Mouse (Mus musculus): Measurements from ENCODE around the gene Fndc3a. TPM values are rescaled to one million over a fixed set of nuclear protein-coding genes. Genes with fewer than 3 reads are reported as not detected.
A peak's percentile ranks its signal among the peaks of the same experiment; 100 is the strongest.

Gene Fndc3a
- polyA plus RNA-seq, 1 experiment from 2014 or later: 41.0 TPM

DNA sequence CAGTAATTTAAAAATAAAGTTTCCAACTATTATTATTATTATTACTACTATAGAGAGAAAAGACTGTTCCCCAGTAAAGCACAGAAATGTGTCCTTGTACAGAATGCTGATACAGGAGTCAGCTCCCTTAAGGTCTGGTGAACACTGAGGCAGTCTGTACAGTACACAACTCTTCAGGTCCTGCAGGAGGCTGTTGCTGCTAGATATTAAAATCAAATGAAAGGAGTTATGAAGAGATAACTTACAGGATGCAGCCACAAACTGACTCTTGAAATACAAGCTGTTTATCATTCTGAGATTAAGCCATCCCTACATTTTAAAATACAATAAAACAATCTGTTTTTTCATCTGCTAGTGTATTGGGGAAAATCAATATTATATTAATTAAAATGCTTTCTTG is 60.5 kb downstream of the Fndc3a start:
- Histone ChIP-seq H3K9me3 (no peaks in the 10 kb centered on the region), H3K9ac (no peak overlapping the region), H3K4me1 (no peaks in the 10 kb centered on the region), H3K27ac (no peak overlapping the region), H3K4me2 (replicated peaks) (no peak overlapping the region), H3K27me3 (no peaks in the 10 kb centered on the region), H3K36me3 (no peaks in the 10 kb centered on the region), H3K4me3 (no peak overlapping the region)
- no peak for ATAC-seq (ENCODE audit: insufficient number of reproducible peaks, insufficient read depth, low FRiP score, low TSS enrichment)

- ATAC-seq (ENCODE audit: insufficient number of reproducible peaks, insufficient read depth, low FRiP score, low TSS enrichment): no peak
- no peaks in the 10 kb centered on the region for H3K36me3 ChIP-seq
- H3K4me1 ChIP-seq: no peaks in the 10 kb centered on the region
- no peak overlapping the region for H3K9ac ChIP-seq
- H3K4me3 ChIP-seq: no peak overlapping the region
- no peaks in the 10 kb centered on the region for H3K27me3 ChIP-seq
- H3K4me2 ChIP-seq (replicated peaks): no peak overlapping the region
- H3K27ac ChIP-seq: no peak overlapping the region
- H3K9me3 ChIP-seq: no peaks in the 10 kb centered on the region
Measured at GRCm38 (mm10) chr14:72645512-72645911, 64.3 kb downstream of the Fndc3a start.

DNA sequence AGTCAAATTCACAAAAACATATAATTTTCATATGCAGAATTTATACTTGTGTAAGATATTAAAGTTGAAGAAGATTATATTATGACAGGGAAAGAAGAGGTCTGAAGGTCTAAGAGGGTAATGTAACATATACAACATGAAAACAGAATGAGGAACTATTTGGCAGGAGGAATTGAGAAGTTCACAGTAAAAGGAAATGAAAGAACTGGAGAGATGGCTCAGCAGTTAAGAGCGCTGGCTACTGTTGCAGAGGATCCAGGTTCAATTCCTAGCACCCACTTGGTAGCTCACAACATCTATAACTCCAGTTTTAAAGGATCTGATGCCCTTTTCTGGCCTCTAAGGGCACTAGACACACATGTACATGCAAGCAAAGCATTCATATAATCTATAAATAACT is 65.2 kb downstream of the Fndc3a start:
- ATAC-seq (ENCODE audit: insufficient number of reproducible peaks, insufficient read depth, low FRiP score, low TSS enrichment): no peak
- Histone ChIP-seq H3K9ac (no peak overlapping the region), H3K27ac (no peak overlapping the region), H3K4me3 (no peak overlapping the region), H3K4me1 (no peaks in the 10 kb centered on the region), H3K9me3 (no peaks in the 10 kb centered on the region), H3K36me3 (no peaks in the 10 kb centered on the region), H3K4me2 (replicated peaks) (no peak overlapping the region), H3K27me3 (no peaks in the 10 kb centered on the region)
- WGBS: 91% methylated on average over 1 of the region's 1 CpGs

DNA sequence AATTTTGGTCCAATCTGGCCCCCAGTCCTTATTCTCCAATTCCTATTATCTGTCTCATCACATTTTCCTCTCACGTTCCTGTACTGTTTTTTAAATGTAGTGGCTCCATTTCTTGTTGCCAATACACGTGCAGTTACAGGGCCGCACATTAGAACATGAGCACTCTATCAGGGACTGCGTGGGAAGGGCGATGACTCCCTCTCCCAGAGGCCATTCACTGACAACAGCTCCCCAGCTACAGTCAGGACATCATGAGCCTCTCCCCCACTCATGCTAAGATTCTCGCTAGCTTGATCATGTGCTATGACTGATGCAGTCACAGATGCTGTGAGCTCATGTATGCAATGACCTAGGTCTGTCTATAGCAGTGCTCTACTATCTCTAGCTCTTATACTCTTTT is 71.3 kb downstream of the Fndc3a start:
- Histone ChIP-seq H3K27ac (no peak overlapping the region), H3K4me2 (replicated peaks) (no peak overlapping the region), H3K9ac (no peak overlapping the region), H3K36me3 (no peaks in the 10 kb centered on the region), H3K4me1 (no peaks in the 10 kb centered on the region), H3K9me3 (no peaks in the 10 kb centered on the region), H3K4me3 (no peak overlapping the region), H3K27me3 (no peaks in the 10 kb centered on the region)
- no peak for ATAC-seq (ENCODE audit: insufficient number of reproducible peaks, insufficient read depth, low FRiP score, low TSS enrichment)
- 93% methylated on average over 6 of the region's 6 CpGs for WGBS

DNA sequence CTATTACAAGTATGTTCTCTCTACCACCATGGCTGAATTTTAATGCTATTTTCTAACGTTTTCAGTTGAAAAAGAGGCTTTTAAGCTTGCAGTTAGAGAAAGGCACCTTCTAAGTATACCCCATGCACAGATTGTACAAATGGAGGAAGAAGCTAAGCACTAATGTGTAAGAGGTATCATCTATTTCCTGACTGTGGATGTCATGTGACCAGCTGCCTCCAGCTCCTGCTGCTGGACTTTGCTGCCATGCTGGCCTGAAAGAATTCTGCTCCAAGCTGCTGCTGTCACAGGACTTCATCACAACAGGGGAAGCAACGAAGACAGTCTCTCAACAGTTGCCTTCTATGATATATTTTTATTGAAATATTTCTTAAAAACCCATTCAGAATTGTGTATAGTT is 76.2 kb downstream of the Fndc3a start:
- Histone ChIP-seq H3K9ac (no peak overlapping the region), H3K27ac (no peak overlapping the region), H3K4me3 (no peak overlapping the region), H3K4me2 (replicated peaks) (no peak overlapping the region), H3K36me3 (no peaks in the 10 kb centered on the region), H3K4me1 (no peaks in the 10 kb centered on the region), H3K27me3 (no peaks in the 10 kb centered on the region), H3K9me3 (no peaks in the 10 kb centered on the region)
- WGBS: 72% methylated on average over 2 of the region's 2 CpGs
- ATAC-seq (ENCODE audit: insufficient number of reproducible peaks, insufficient read depth, low FRiP score, low TSS enrichment): no peak

GRCm38 (mm10) chr14:72625411-72625810 is 84.4 kb downstream of the Fndc3a start:
- H3K36me3 ChIP-seq: no peaks in the 10 kb centered on the region
- no peak for ATAC-seq (ENCODE audit: insufficient number of reproducible peaks, insufficient read depth, low FRiP score, low TSS enrichment)
- no peaks in the 10 kb centered on the region for H3K27me3 ChIP-seq
- H3K4me3 ChIP-seq: no peak overlapping the region
- no peak overlapping the region for H3K9ac ChIP-seq
- H3K4me1 ChIP-seq: no peaks in the 10 kb centered on the region
- H3K27ac ChIP-seq: no peak overlapping the region
- H3K9me3 ChIP-seq: no peaks in the 10 kb centered on the region; the same call in 1 of the 2 replicates
- H3K4me2 ChIP-seq (replicated peaks): no peak overlapping the region

- no peak overlapping the region for H3K4me3 ChIP-seq
- WGBS: 72% methylated on average over 3 of the region's 3 CpGs
- no peak for ATAC-seq (ENCODE audit: insufficient number of reproducible peaks, insufficient read depth, low FRiP score, low TSS enrichment)
- H3K9ac ChIP-seq: no peak overlapping the region
- H3K9me3 ChIP-seq: no peaks in the 10 kb centered on the region
- H3K4me2 ChIP-seq (replicated peaks): no peak overlapping the region
- H3K4me1 ChIP-seq: peaks cover 16% of the 10 kb centered on the region
- no peaks in the 10 kb centered on the region for H3K36me3 ChIP-seq
- H3K27me3 ChIP-seq: no peaks in the 10 kb centered on the region
- H3K27ac ChIP-seq: no peak overlapping the region
Measured at GRCm38 (mm10) chr14:72604077-72604476, 105.7 kb downstream of the Fndc3a start.

DNA sequence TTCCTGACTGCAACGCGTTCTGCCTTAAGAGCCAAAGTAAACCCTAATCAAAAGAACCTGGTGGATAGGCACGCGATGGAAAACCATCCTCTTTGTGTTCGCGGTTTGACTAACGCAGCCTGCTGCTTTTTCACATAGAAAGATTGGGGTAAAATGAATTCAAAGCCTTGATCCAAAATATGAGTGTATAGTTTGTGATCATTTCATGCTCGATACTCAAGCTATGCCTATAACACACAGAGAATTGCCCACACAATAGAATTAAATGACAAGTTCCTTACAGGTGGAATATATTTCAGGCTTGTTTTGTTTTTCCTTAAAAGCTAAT is 106.6 kb downstream of the Fndc3a start:
- Histone ChIP-seq H3K27ac (peak overlapping the region; percentile 82), H3K4me2 (replicated peaks) (peak overlapping the region; percentile 76), H3K9ac (peak overlapping the region; percentile 49), H3K27me3 (no peaks in the 10 kb centered on the region), H3K36me3 (no peaks in the 10 kb centered on the region), H3K4me3 (peak overlapping the region; percentile 51), H3K4me1 (peaks cover 16% of the 10 kb centered on the region), H3K9me3 (no peaks in the 10 kb centered on the region)
- WGBS: 2% methylated on average over 8 of the region's 8 CpGs
- no peak for ATAC-seq (ENCODE audit: insufficient number of reproducible peaks, insufficient read depth, low FRiP score, low TSS enrichment)

DNA sequence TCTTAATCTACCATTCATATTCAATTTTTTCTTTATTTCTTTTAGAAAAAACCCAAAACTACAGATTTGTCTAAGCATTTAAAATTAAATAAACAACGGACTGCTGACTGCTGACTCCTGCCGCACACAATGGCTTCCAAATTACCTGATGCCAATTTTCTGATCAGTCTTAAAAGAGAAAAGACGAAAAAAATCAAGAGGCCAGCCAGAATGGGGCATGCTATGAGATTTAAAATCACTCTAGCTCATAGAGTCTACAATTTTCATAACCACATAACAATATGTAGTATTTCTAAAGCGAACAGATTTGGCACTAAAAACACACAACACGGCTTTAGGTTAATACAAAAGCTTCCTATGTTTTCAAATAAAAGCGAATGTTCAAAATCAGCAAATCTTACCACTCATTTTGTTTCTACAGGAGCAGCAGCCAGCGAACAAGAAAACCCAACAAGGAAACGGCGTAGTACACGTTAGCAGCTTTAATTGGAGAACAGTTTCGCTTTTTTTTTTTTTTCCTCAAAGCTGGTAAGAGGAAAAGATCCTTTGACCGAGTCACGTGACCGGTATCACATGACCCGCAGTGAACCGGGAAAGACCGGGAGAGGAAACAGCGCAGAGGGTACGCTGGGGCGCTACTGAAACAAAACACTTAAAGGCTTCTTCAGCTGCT is 107.1 kb downstream of the Fndc3a start:
- peak overlapping the region; percentile 82 for H3K27ac ChIP-seq
- H3K27me3 ChIP-seq: no peaks in the 10 kb centered on the region
- peak overlapping the region; percentile 76 for H3K4me2 ChIP-seq (replicated peaks)
- ATAC-seq (ENCODE audit: insufficient number of reproducible peaks, insufficient read depth, low FRiP score, low TSS enrichment): peak; percentile 75
- 2% methylated on average over 20 of the region's 20 CpGs for WGBS
- H3K9ac ChIP-seq: peak overlapping the region; percentile 56
- no peaks in the 10 kb centered on the region for H3K9me3 ChIP-seq
- peaks cover 16% of the 10 kb centered on the region for H3K4me1 ChIP-seq
- H3K36me3 ChIP-seq: peaks cover 4% of the 10 kb centered on the region
- peak overlapping the region; percentile 51 for H3K4me3 ChIP-seq

DNA sequence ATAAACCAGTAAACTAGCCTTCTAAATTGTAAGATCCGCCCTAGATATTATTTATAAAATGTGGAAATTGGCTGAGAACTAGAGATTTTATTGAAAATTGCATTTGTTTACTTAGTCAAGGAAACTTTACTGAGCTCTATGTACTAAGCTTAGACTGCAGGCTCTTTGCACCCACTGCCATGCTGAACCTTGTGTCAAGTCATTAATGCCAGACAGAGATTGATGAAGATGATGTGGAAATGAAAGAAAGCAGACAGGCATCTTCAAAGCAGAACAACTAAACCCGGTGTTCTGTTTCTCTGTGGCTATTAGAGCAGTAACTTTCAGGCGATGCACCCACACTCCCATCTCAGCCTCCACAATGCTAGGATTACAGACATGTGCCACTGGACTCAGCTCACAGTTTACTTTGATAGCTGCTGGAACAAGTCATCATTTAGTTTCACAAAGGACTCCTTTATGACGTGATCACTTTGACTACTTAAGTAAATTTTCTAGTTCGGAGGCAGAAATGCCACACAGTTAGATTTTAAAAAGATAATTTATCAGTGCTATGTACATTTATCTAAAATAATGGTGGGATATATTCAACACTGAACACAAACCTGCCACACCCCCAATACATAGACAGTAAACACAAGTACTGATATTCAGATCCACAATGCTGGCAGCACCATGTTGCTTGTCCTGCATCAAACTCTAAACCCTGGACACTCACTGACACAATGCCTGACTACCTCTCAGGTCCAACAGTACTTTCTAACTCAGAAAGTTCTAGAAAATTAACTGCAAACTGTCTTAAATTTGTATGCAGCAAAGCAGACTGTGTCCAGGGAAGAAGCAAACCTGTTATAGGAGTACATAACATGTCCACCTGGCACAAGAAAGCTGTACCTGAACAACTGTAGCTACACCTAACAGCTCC is 108.2 kb downstream of the Fndc3a start:
- Histone ChIP-seq H3K36me3 (peaks cover 7% of the 10 kb centered on the region), H3K27me3 (no peaks in the 10 kb centered on the region), H3K9me3 (no peaks in the 10 kb centered on the region), H3K4me1 (peaks cover 16% of the 10 kb centered on the region), H3K4me3 (peak overlapping the region; percentile 51), H3K9ac (peak overlapping the region; percentile 55), H3K27ac (no peak overlapping the region), H3K4me2 (replicated peaks) (peak overlapping the region; percentile 76)
- WGBS: 56% methylated on average over 5 of the region's 5 CpGs
- no peak for ATAC-seq (ENCODE audit: insufficient number of reproducible peaks, insufficient read depth, low FRiP score, low TSS enrichment)

DNA sequence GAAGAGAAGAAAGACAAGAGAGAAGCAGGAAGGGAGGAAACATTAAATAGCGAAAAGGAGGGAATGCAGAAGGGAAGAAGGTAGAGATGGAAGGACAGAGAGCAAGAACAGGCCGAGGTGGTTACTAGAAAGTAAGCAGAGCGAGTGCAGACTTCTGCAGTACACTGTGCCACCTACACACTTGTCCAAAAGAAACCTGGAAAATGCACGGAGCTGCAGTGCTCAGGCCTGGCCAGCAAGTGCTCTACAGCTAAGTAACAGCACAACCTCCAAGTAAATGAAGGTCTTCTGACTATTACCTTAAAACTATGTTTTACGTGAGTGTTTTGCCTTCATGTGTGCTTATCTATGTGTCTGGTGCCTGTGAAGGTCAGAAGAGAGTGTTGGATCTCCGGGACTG is 109.4 kb downstream of the Fndc3a start:
- no peak overlapping the region for H3K4me2 ChIP-seq (replicated peaks)
- WGBS: 86% methylated on average over 6 of the region's 6 CpGs
- no peaks in the 10 kb centered on the region for H3K9me3 ChIP-seq
- H3K36me3 ChIP-seq: peaks cover 9% of the 10 kb centered on the region
- H3K27ac ChIP-seq: no peak overlapping the region
- no peak overlapping the region for H3K9ac ChIP-seq
- no peak for ATAC-seq (ENCODE audit: insufficient number of reproducible peaks, insufficient read depth, low FRiP score, low TSS enrichment)
- H3K4me1 ChIP-seq: peaks cover 16% of the 10 kb centered on the region
- H3K4me3 ChIP-seq: no peak overlapping the region
- H3K27me3 ChIP-seq: no peaks in the 10 kb centered on the region

DNA sequence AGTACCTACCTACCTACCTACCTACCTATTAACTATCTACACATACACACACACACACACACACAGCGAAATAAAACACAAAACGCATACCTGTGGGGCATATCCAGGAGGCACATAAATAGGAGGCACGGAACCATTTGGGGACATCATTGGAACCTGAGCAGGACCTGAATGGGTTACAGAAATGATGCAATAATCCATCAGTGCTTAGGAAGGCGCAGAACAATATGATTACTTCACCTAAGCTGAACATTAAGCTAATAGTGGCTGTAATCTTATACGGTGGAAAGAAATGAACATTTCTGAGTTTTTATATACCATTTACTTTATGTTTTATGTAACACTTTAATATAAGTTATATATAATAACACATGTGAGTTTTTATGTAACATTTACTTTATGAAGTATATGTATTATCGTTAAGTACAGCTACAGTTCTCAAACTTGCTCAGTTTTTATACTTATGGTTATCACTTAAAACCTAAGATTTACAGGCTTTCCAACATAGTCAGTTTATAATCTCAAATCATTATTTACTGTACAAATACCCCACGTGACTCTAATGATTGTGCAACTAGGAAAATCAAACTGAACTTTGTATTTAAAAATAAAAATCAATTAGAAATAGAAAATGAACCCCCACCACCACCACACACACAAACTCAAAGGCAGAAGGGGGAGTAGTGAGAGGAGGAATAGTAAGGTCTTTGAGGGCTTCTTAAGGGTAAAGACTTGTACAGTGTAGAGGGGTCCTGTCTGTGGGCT is 110.6 kb downstream of the Fndc3a start:
- no peak for ATAC-seq (ENCODE audit: insufficient number of reproducible peaks, insufficient read depth, low FRiP score, low TSS enrichment)
- H3K4me1 ChIP-seq: peaks cover 16% of the 10 kb centered on the region
- no peak overlapping the region for H3K4me3 ChIP-seq
- H3K27me3 ChIP-seq: no peaks in the 10 kb centered on the region
- H3K27ac ChIP-seq: no peak overlapping the region
- 93% methylated on average over 7 of the region's 7 CpGs for WGBS
- peaks cover 9% of the 10 kb centered on the region for H3K36me3 ChIP-seq
- H3K4me2 ChIP-seq (replicated peaks): no peak overlapping the region
- H3K9me3 ChIP-seq: no peaks in the 10 kb centered on the region
- H3K9ac ChIP-seq: no peak overlapping the region

Data from embryonic facial prominence, embryonic 12.5 days (tissue).